Mouse (Mus musculus): ENCODE measurements around the gene Nutm2. TPM values are rescaled to one million over a fixed set of nuclear protein-coding genes. Genes with fewer than 3 reads are reported as not detected.

Gene Nutm2
- total and polyA plus RNA-seq, 3 experiments = not detected

DNA sequence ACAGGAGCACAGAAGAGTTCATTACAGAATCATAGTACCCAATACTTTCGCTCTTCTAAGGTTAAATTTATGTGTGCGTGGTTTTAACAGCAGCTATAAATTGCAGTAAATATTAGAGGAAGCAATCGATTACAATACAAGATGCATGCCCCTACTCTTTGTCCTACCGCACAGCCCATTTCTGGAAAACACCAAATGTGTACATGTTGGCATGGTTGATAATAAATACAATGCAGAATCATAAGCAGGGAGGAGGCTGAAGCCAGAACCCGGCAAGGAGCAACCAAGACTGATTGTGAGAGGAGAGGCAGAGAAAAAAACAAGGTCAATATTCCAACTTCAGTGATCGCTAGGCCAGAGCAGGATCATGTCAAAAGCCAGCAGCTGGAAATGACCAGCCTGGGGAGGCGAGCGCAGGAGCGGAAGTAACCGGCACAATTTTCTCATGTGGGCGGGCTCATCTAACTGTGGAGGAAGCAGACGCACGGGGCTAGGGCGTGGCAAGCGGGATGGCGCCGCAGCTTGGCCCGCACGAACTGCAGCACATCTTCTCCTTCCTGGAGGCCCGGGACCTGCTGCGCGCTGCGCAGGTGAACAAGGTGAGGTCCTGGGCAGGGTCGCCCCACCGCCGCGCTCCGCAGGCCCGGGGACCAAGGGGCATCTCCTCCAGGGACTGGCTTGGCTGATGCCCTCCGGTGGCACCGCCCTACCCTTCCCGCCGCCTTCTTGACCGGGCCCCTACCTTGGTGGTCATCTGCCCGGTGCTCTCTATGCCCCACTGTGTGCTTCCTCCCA lies 49.5 kb upstream of the Nutm2 start, which contains the start of gene Fbxw17 (continued):
- TF ChIP-seq RAD21 (IDR thresholded peaks at IDR 0.05; ENCODE audit: low read depth, low read length) (no peak), MYC (IDR thresholded peaks at IDR 0.05; ENCODE audit: low read depth, low read length) (peak; percentile 38; the same call in 1 of the 2 replicates)

DNA sequence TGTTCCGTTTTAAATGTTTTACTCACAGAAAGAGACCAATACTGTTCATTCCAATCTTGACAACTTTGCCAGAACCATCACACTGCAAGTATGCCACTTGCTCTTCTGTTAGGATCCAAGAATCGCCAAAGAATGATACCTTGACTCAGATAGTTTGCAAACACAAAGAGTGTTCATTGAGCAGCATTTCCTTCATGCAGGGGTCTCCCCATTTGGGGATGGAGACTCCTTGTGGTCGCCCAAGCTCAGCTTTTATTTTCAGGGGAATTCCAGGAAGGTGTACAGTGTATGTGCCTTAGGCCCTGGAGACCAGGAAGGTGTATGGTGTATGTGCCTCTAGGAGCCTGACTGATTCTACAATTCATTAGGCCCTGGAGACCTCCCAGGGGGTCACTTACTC lies 48.7 kb upstream of the Nutm2 start:
- in situ Hi-C loops (cut with MboI; ENCODE audit: low pct_ligation_motif_present, low pct_unique_long_range_greater_than_20kb, low sequenced_read_pairs) = no loop called here
- no peaks in the 10 kb centered on the region for H3K9me3 ChIP-seq (replicated peaks; ENCODE audit: low read length)
- no peak overlapping the region for H3K27ac ChIP-seq (ENCODE audit: insufficient read depth, low read depth)
- dilution Hi-C loops (cut with MboI; ENCODE audit: extremely low pct_ligation_motif_present, extremely low pct_unique_long_range_greater_than_20kb, low sequenced_read_pairs) = no loop called here
- no peaks in the 10 kb centered on the region for H3K79me2 ChIP-seq (replicated peaks; ENCODE audit: control insufficient read depth, extremely low read depth, insufficient read depth, poor library complexity, severe bottlenecking)
- peak overlapping the region; percentile 75 to 87 (median 83) for H3K4me3 ChIP-seq (replicated peaks in 1 of 3; ENCODE audit: low read depth in 2 of 3, low read length in 2 of 3, poor library complexity in 1 of 3)
- H3K4me2 ChIP-seq (ENCODE audit: insufficient read depth, low read depth, poor library complexity, severe bottlenecking) = peak overlapping the region; percentile 94
- TF ChIP-seq MAFK (IDR thresholded peaks at IDR 0.05; ENCODE audit: insufficient replicate concordance, low read length) (no peak), USF1 (IDR thresholded peaks at IDR 0.05; ENCODE audit: low read depth, low read length) (no peak), ETS1 (conservative IDR thresholded peaks at IDR 0.05; ENCODE audit: low read depth, low read length) (no peak), MXI1 (IDR thresholded peaks at IDR 0.05; ENCODE audit: low read depth, low read length) (no peak), ZNF384 (IDR thresholded peaks at IDR 0.05; ENCODE audit: low read depth, low read length) (no peak), BHLHE40 (IDR thresholded peaks at IDR 0.05; ENCODE audit: low read depth, low read length) (no peak), ELF1 (IDR thresholded peaks at IDR 0.05; ENCODE audit: low read depth, low read length) (no peak)
- peak; percentile 11 for DNase-seq (ENCODE audit: extremely low read depth)
- peaks cover 12 to 32% of the 10 kb centered on the region in 2 experiments for H3K36me3 ChIP-seq (replicated peaks in 1 of 2; ENCODE audit: control insufficient read depth in 1 of 2, insufficient read depth in 1 of 2, low read length in 1 of 2)
- H3K9ac ChIP-seq (ENCODE audit: insufficient read depth, low read depth) = peak overlapping the region; percentile 78
- H3K27me3 ChIP-seq (replicated peaks) = no peaks in the 10 kb centered on the region
- peaks cover 12 to 26% of the 10 kb centered on the region in 2 experiments; a peak in 3 of 4 replicates for H3K4me1 ChIP-seq (ENCODE audit: control insufficient read depth in 1 of 2, insufficient read depth in 2 of 2)

DNA sequence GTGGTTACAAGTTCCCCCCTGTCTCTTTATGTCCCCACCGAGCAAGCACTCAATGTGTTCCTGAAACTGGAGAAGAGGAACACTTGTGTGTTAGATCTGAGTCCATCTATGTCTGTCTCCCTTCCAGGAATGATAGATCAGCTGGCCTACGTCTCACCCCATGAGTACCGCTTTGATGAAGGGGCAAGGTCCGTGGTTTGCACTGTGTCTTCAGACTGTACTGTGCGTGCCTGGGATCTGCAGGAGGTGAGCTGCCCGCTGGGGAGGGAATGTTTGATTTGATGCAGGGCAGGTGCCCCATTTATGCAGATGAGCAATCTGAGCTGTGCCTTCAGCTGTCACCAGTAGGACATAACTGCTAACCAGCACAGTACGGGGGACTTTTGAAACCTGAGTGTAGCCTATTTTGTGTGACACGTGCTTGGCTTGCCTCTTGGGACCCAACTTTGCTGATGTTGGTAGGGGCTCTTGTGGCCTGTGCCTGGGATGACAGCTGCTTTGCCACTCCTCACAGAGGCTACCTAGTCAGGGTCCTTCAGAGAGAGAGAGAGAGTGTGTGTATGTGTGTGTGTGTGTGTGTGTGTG lies 43.4 kb upstream of the Nutm2 start:
- H3K9me3 ChIP-seq (replicated peaks; ENCODE audit: low read length) = no peaks in the 10 kb centered on the region
- TF ChIP-seq CTCF (conservative IDR thresholded peaks at IDR 0.05 in 1 of 2, IDR thresholded peaks at IDR 0.05 in 1 of 2; ENCODE audit: low read depth in 2 of 2, low read length in 2 of 2) (no peak), MAZ (IDR thresholded peaks at IDR 0.05; ENCODE audit: low read depth, low read length) (no peak), MXI1 (IDR thresholded peaks at IDR 0.05; ENCODE audit: low read depth, low read length) (no peak), PAX5 (IDR thresholded peaks at IDR 0.05; ENCODE audit: low read length) (no peak), UBTF (IDR thresholded peaks at IDR 0.05; ENCODE audit: low read depth, low read length) (no peak), RCOR1 (conservative IDR thresholded peaks at IDR 0.05; ENCODE audit: low read depth, low read length) (no peak), CHD2 (IDR thresholded peaks at IDR 0.05; ENCODE audit: low read length) (no peak), E2F4 (IDR thresholded peaks at IDR 0.05; ENCODE audit: insufficient replicate concordance, low read depth, low read length) (no peak), MAX (IDR thresholded peaks at IDR 0.05; ENCODE audit: low read length) (no peak), TBP (conservative IDR thresholded peaks at IDR 0.05; ENCODE audit: low read depth, low read length) (no peak), JUN (IDR thresholded peaks at IDR 0.05; ENCODE audit: insufficient read depth, low read depth, low read length) (no peak), JUND (conservative IDR thresholded peaks at IDR 0.05; ENCODE audit: low read depth, low read length) (no peak), ZC3H11A (IDR thresholded peaks at IDR 0.05; ENCODE audit: low read depth, low read length) (no peak), SMC3 (IDR thresholded peaks at IDR 0.05; ENCODE audit: low read depth, low read length) (no peak)

More for the DNA sequence above, 43.4 kb upstream of the Nutm2 start:
- in situ Hi-C loops (cut with MboI; ENCODE audit: low pct_ligation_motif_present, low pct_unique_long_range_greater_than_20kb, low sequenced_read_pairs) (no loop called here), dilution Hi-C loops (cut with MboI; ENCODE audit: extremely low pct_ligation_motif_present, extremely low pct_unique_long_range_greater_than_20kb, low sequenced_read_pairs) (no loop called here)
- Histone ChIP-seq H3K36me3 (replicated peaks in 1 of 2; ENCODE audit: control insufficient read depth in 1 of 2, insufficient read depth in 1 of 2, low read length in 1 of 2) (peaks cover 57 to 85% of the 10 kb centered on the region in 2 experiments), H3K27me3 (replicated peaks) (no peaks in the 10 kb centered on the region), H3K4me3 (replicated peaks in 1 of 3; ENCODE audit: low read depth in 2 of 3, low read length in 2 of 3, poor library complexity in 1 of 3) (no peak overlapping the region), H3K4me1 (ENCODE audit: control insufficient read depth in 1 of 2, insufficient read depth in 2 of 2) (peaks cover 6 to 21% of the 10 kb centered on the region in 2 experiments; a peak in 3 of 4 replicates), H3K9ac (ENCODE audit: insufficient read depth, low read depth) (no peak overlapping the region), H3K79me2 (replicated peaks; ENCODE audit: control insufficient read depth, extremely low read depth, insufficient read depth, poor library complexity, severe bottlenecking) (no peaks in the 10 kb centered on the region), H3K27ac (ENCODE audit: insufficient read depth, low read depth) (no peak overlapping the region), H3K4me2 (ENCODE audit: insufficient read depth, low read depth, poor library complexity, severe bottlenecking) (no peak overlapping the region)
- no peak for DNase-seq (ENCODE audit: extremely low read depth)
